Mouse (Mus musculus) embryo, embryonic 9.5 days (tissue): ENCODE data around the gene Plekho1.
A peak's percentile ranks its signal among the peaks of the same experiment; 100 is the strongest.
"Not testable (repeated sequence)": the region's sequence is repeated elsewhere in the genome, so short reads cannot be mapped to it uniquely, and the experiment has no call there.

Experiments
- DNase-seq: peaks from one replicate; pipeline ENCODE4 v3.0.0-alpha.2; 2017; ENCODE audit errors: extremely low spot score

Gene Plekho1

GRCm38 (mm10) chr3:95995802-95996428 lies at the start of gene Plekho1:
Gene Plekho1 (minus strand): TSS chr3:95996001.
- peak; percentile 75 for DNase-seq

GRCm38 (mm10) chr3:96044559-96044958 lies 48.8 kb upstream of the Plekho1 start:
- not testable (repeated sequence) for DNase-seq

- DNase-seq: no peak
Measured at GRCm38 (mm10) chr3:96043104-96043503, 47.3 kb upstream of the Plekho1 start.

- no peak for DNase-seq
Measured at GRCm38 (mm10) chr3:96041079-96041478, 45.3 kb upstream of the Plekho1 start.

GRCm38 (mm10) chr3:96040663-96041006 lies 44.8 kb upstream of the Plekho1 start:
- no peak for DNase-seq

- DNase-seq: no peak
Measured at GRCm38 (mm10) chr3:96039857-96040662, 44.3 kb upstream of the Plekho1 start.

- no peak for DNase-seq
Measured at GRCm38 (mm10) chr3:96038851-96039250, 43.0 kb upstream of the Plekho1 start.

- no peak for DNase-seq
Measured at GRCm38 (mm10) chr3:96038156-96038555, 42.4 kb upstream of the Plekho1 start.

- DNase-seq: no peak
Measured at GRCm38 (mm10) chr3:96036796-96037195, 41.0 kb upstream of the Plekho1 start.

- no peak for DNase-seq
Measured at GRCm38 (mm10) chr3:96033046-96033445, 37.2 kb upstream of the Plekho1 start.

- no peak for DNase-seq
Measured at GRCm38 (mm10) chr3:96032652-96033017, 36.8 kb upstream of the Plekho1 start.

- DNase-seq: no peak
Measured at GRCm38 (mm10) chr3:96031991-96032651, 36.3 kb upstream of the Plekho1 start.

- no peak for DNase-seq
Measured at GRCm38 (mm10) chr3:96029766-96030165, 34.0 kb upstream of the Plekho1 start.

GRCm38 (mm10) chr3:96029336-96029735 lies 33.5 kb upstream of the Plekho1 start:
- DNase-seq: no peak

- no peak for DNase-seq
Measured at GRCm38 (mm10) chr3:96027875-96028274, 32.1 kb upstream of the Plekho1 start.

- DNase-seq: no peak
Measured at GRCm38 (mm10) chr3:96027145-96027544, 31.3 kb upstream of the Plekho1 start.

- DNase-seq: no peak
Measured at GRCm38 (mm10) chr3:96021421-96022128, 25.8 kb upstream of the Plekho1 start.

GRCm38 (mm10) chr3:96020735-96021134 lies 24.9 kb upstream of the Plekho1 start:
- DNase-seq: no peak

- no peak for DNase-seq
Measured at GRCm38 (mm10) chr3:96017461-96017860, 21.7 kb upstream of the Plekho1 start.

GRCm38 (mm10) chr3:96016257-96016889 lies 20.6 kb upstream of the Plekho1 start:
- DNase-seq: no peak

- no peak for DNase-seq
Measured at GRCm38 (mm10) chr3:96015681-96016080, 19.9 kb upstream of the Plekho1 start.

- no peak for DNase-seq
Measured at GRCm38 (mm10) chr3:96012805-96013204, 17.0 kb upstream of the Plekho1 start.
